Mouse (Mus musculus) urinary bladder, postnatal 36 days (tissue): ENCODE results near the gene Kcnk4.

ENCODE experiments used
- DNase-seq, 2 experiments: peaks; one replicate each; pipeline ENCODE4 v3.0.0; 2022; ENCODE audit warnings: low spot score in 2 of 2, mixed read lengths in 1 of 2

The Kcnk4 gene

GRCm38 (mm10) chr19:6934195-6934977 is at the start of gene Kcnk4:
Gene Kcnk4 (minus strand): TSS chr19:6934515.
- no peak for DNase-seq

- DNase-seq, result no peak
Observed at GRCm38 (mm10) chr19:6983621-6984020, 49.3 kb upstream of the Kcnk4 start.

GRCm38 (mm10) chr19:6981465-6981864 is 47.1 kb upstream of the Kcnk4 start:
- no peak for DNase-seq

- peak; percentile 98 for DNase-seq
Observed at GRCm38 (mm10) chr19:6980381-6981093, 46.2 kb upstream of the Kcnk4 start, which contains the start of gene Fkbp2. Gene Fkbp2 (minus strand): TSS chr19:6980501.

- DNase-seq, result peak; percentile 99 to 100
Observed at GRCm38 (mm10) chr19:6979486-6980380, 45.4 kb upstream of the Kcnk4 start.

- DNase-seq, result no peak
Observed at GRCm38 (mm10) chr19:6979001-6979479, 44.7 kb upstream of the Kcnk4 start.

GRCm38 (mm10) chr19:6978639-6978974 is 44.3 kb upstream of the Kcnk4 start:
- no peak for DNase-seq

- DNase-seq, result no peak
Observed at GRCm38 (mm10) chr19:6977759-6978638, 43.7 kb upstream of the Kcnk4 start.

GRCm38 (mm10) chr19:6975537-6976521 is 41.5 kb upstream of the Kcnk4 start, which contains the start of gene Plcb3:
Gene Plcb3 (minus strand): TSS chr19:6976470.
- peak; percentile 60 to 79 for DNase-seq

GRCm38 (mm10) chr19:6974211-6975205 is 40.2 kb upstream of the Kcnk4 start, which contains the start of gene Ppp1r14b:
Gene Ppp1r14b (plus strand): TSS chr19:6974968.
- peak; percentile 78 to 83 for DNase-seq

- DNase-seq, result no peak
Observed at GRCm38 (mm10) chr19:6973581-6974190, 39.4 kb upstream of the Kcnk4 start.

GRCm38 (mm10) chr19:6972247-6972917 is 38.1 kb upstream of the Kcnk4 start:
- DNase-seq, result no peak

- no peak for DNase-seq
Observed at GRCm38 (mm10) chr19:6971644-6972043, 37.3 kb upstream of the Kcnk4 start.

GRCm38 (mm10) chr19:6970460-6971085 is 36.3 kb upstream of the Kcnk4 start:
- no peak for DNase-seq

- peak; percentile 64 to 75 for DNase-seq
Observed at GRCm38 (mm10) chr19:6969665-6970381, 35.5 kb upstream of the Kcnk4 start.

GRCm38 (mm10) chr19:6969291-6969664 is 35.0 kb upstream of the Kcnk4 start:
- peak in 1 of 2 experiments; percentile 29 for DNase-seq
